Mouse (Mus musculus) neutrophil, adult 5-6 weeks (primary cell): ENCODE results near the gene Gm17324. TPM values are rescaled to one million over a fixed set of nuclear protein-coding genes. Genes with fewer than 3 reads are reported as not detected.

Source experiments
- total RNA-seq: library from RNA; stranded (forward); fragments of 200-1000 nt; gene quantifications from 2 replicates; pipeline ENCODE4 v1.2.3, GENCODE M21; 2017

Gm17324 gene
- total RNA-seq, 1 experiment from 2014 or later: not detected

Other genes starting within 250 kb of the Gm17324 start
- gene Gsta1, start 218.1 kb downstream of the Gm17324 start, total RNA-seq: not detected in 2 replicates
- gene Gm3776, start 191.7 kb downstream of the Gm17324 start, total RNA-seq: not detected in 2 replicates
- gene Gm10639, start 158.9 kb downstream of the Gm17324 start, total RNA-seq: not detected in 2 replicates
- gene Omt2a, start 134.0 kb downstream of the Gm17324 start, total RNA-seq: not detected in 2 replicates
- not detected in 2 replicates for gene Omt2b, start 121.2 kb downstream of the Gm17324 start, total RNA-seq
- gene Gsta2, start 93.0 kb downstream of the Gm17324 start, total RNA-seq: 2.5 TPM in 1 of 2 replicates, not detected in the other
- not detected in 2 replicates for gene Dppa5a, start 80.6 kb downstream of the Gm17324 start, total RNA-seq
- gene Ooep, start 70.1 kb downstream of the Gm17324 start, total RNA-seq: not detected in 2 replicates
- gene Ddx43, start 53.0 kb downstream of the Gm17324 start, total RNA-seq: 0.58 TPM in 1 of 2 replicates, not detected in the other
- gene Cgas, start 5.5 kb downstream of the Gm17324 start, total RNA-seq: 2.2 TPM in 2 replicates
- 34.0 and 34.7 TPM in 2 replicates for gene Mto1, start 578 bp downstream of the Gm17324 start, total RNA-seq
- gene Eef1a1, start 40.4 kb upstream of the Gm17324 start, total RNA-seq: 5,017 and 5,158 TPM in 2 replicates
- 7.0 and 9.0 TPM in 2 replicates for gene Slc17a5, start 139.3 kb upstream of the Gm17324 start, total RNA-seq
- not detected in 2 replicates for gene Cd109, start 166.8 kb upstream of the Gm17324 start, total RNA-seq